Mouse (Mus musculus) midbrain, embryonic 11.5 days (tissue): ENCODE measurements around the gene Plppr4. TPM values are rescaled to one million over a fixed set of nuclear protein-coding genes. Genes with fewer than 3 reads are reported as not detected.
A peak's percentile ranks its signal among the peaks of the same experiment; 100 is the strongest.

ENCODE experiments used
- ATAC-seq: fragments of 200-750 bp; cut with Nextera tagmentation; 2 replicates; pipeline ENCODE4 v1.8.0; 2017; ENCODE audit warnings: moderate TSS enrichment, moderate library complexity; ENCODE audit not compliant: low FRiP score
- DNase-seq: peaks from one replicate; pipeline ENCODE4 v3.0.0; 2015; ENCODE audit warnings: low spot score; ENCODE audit errors: missing footprints
- H3K27ac ChIP-seq: fragments of 300-500 bp; sonication (generic); 2 replicates; pipeline ENCODE4 v1.5.1; 2014; ENCODE audit warnings: low read depth, low read length
- H3K27me3 ChIP-seq: fragments of 300-500 bp; sonication (generic); 2 replicates; pipeline ENCODE4 v1.6.1; 2014; ENCODE audit warnings: mild to moderate bottlenecking, low read length, moderate library complexity, mixed read lengths; ENCODE audit not compliant: control insufficient read depth, insufficient read depth
- H3K36me3 ChIP-seq: fragments of 300-500 bp; sonication (generic); 2 replicates; pipeline ENCODE4 v1.6.1; 2014; ENCODE audit warnings: mild to moderate bottlenecking, low read length, moderate library complexity, mixed read lengths; ENCODE audit not compliant: control insufficient read depth, insufficient read depth
- H3K4me1 ChIP-seq: fragments of 300-500 bp; sonication (generic); 2 replicates; pipeline ENCODE4 v1.6.1; 2014; ENCODE audit warnings: low read length; ENCODE audit not compliant: control insufficient read depth, insufficient read depth
- H3K4me2 ChIP-seq: fragments of 300-500 bp; sonication (generic); 2 replicates; pipeline ENCODE4 v1.6.1; 2014; ENCODE audit warnings: mild to moderate bottlenecking, moderate library complexity
- H3K4me3 ChIP-seq: fragments of 300-500 bp; sonication (generic); 2 replicates; pipeline ENCODE4 v1.5.1; 2014; ENCODE audit warnings: low read depth, low read length
- H3K9ac ChIP-seq: fragments of 300-500 bp; sonication (generic); 2 replicates; pipeline ENCODE4 v1.6.1; 2014; ENCODE audit warnings: low read length
- H3K9me3 ChIP-seq: fragments of 300-500 bp; sonication (generic); 2 replicates; pipeline ENCODE4 v1.6.1; 2016; ENCODE audit warnings: low read length; ENCODE audit not compliant: control insufficient read depth
- WGBS: fragments of 180-500 bp; shearing (Covaris S2); extraction: QIAGEN DNeasy Blood & Tissue Kit; methylation state at CpG from one replicate; pipeline ENCODE4 v1.1.7; 2014; 5-methylcytosine and 5-hydroxymethylcytosine counted together
- microRNA-seq: library from miRNA; unstranded; fragments of <30 nt; microRNA quantifications from one replicate; pipeline ENCODE4, GENCODE M21; 2017
- polyA plus RNA-seq: library from polyadenylated mRNA; unstranded; fragments of >200 nt; fragmentation: Nextera tagmentation; extraction: Ambion mirVana; gene quantifications from 2 replicates; pipeline ENCODE4 v1.2.1, GENCODE M21; 2014

The Plppr4 gene
- polyA plus RNA-seq, 1 experiment from 2014 or later: 0.27 TPM

GRCm38 (mm10) chr3:117307555-117307954 is 53.1 kb downstream of the Plppr4 start:
- no peaks in the 10 kb centered on the region for H3K36me3 ChIP-seq
- ATAC-seq: no peak
- no peak overlapping the region for H3K9ac ChIP-seq
- peak; percentile 41 for DNase-seq
- H3K4me3 ChIP-seq: no peak overlapping the region
- no peaks in the 10 kb centered on the region for H3K27me3 ChIP-seq
- 90% methylated on average over 4 of the region's 4 CpGs for WGBS
- H3K9me3 ChIP-seq: no peaks in the 10 kb centered on the region
- H3K4me2 ChIP-seq: no peak overlapping the region
- H3K4me1 ChIP-seq: no peaks in the 10 kb centered on the region
- no peak overlapping the region for H3K27ac ChIP-seq

GRCm38 (mm10) chr3:117304037-117304436 is 56.6 kb downstream of the Plppr4 start:
- 89% methylated on average over 2 of the region's 2 CpGs for WGBS
- no peak overlapping the region for H3K9ac ChIP-seq
- DNase-seq (no peak), ATAC-seq (no peak)
- H3K27me3 ChIP-seq: no peaks in the 10 kb centered on the region
- no peak overlapping the region for H3K4me3 ChIP-seq
- no peaks in the 10 kb centered on the region for H3K36me3 ChIP-seq
- H3K27ac ChIP-seq: no peak overlapping the region
- H3K4me2 ChIP-seq: no peak overlapping the region
- H3K9me3 ChIP-seq: no peaks in the 10 kb centered on the region
- no peaks in the 10 kb centered on the region for H3K4me1 ChIP-seq

DNA sequence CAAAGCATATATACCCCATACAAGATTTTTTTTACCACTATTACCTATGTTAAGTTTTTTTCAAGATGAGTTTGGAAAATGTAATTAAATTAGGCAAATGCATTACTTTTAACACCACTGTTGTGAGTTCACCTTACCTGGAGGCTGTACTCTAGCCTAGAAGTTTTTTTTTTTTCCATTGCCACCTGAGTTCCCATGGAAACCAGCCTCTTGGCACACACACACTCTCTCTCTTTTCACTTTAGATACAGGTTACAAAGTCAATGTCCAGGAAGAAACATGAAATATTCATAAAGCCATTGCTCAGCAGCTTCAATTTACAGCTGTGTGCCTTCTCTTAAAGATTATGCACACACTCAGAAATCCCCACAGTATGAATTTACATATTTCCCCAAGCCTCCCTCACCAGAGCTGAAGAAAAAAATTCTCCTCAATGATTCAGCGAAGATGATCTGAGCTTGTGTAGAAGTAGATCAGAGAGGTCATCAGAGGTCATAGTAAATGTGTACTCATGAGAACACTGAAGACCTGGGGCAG is 59.9 kb downstream of the Plppr4 start:
- no peak overlapping the region for H3K4me3 ChIP-seq
- no peak overlapping the region for H3K27ac ChIP-seq
- DNase-seq (no peak), ATAC-seq (peak; percentile 52; the same call in 1 of the 2 replicates)
- no peaks in the 10 kb centered on the region for H3K9me3 ChIP-seq
- H3K9ac ChIP-seq: no peak overlapping the region
- no peaks in the 10 kb centered on the region for H3K4me1 ChIP-seq
- H3K4me2 ChIP-seq: no peak overlapping the region
- WGBS: 89% methylated on average over 1 of the region's 1 CpGs
- H3K36me3 ChIP-seq: no peaks in the 10 kb centered on the region
- H3K27me3 ChIP-seq: no peaks in the 10 kb centered on the region

GRCm38 (mm10) chr3:117297735-117298134 is 62.9 kb downstream of the Plppr4 start:
- DNase-seq: peak; percentile 65
- no peaks in the 10 kb centered on the region for H3K36me3 ChIP-seq
- WGBS: 87% methylated on average over 1 of the region's 1 CpGs

DNA sequence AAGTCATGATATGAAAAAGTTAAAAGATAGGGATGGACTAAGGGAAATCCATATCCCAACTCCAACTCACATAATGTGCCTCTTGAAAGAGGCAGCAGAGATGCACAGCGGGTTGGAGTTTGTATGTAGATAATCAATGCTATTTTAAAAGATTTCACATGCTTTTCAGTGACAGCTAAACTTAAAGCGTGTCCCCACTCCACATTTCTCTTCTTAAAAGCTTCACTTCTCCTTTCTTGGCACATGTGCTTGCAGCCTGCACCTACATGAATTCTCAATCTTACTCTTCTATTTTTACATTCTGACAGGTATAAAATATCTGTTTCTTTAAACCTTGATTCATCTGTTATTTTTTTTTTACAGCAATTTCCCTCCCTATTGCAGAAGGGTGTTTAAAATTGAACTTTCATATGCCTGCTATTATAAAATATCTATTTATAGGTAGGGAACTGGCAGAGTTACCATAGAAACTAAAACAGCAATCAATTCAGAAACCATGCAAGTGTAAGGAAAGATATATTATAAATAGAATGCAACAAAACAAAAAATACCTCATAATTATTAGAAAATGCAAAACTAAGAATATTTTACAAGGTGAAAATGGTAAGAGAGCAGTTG is 66.3 kb downstream of the Plppr4 start:
- Histone ChIP-seq H3K4me1 (no peaks in the 10 kb centered on the region), H3K36me3 (no peaks in the 10 kb centered on the region), H3K9ac (no peak overlapping the region), H3K27ac (no peak overlapping the region), H3K27me3 (no peaks in the 10 kb centered on the region), H3K4me2 (no peak overlapping the region), H3K4me3 (no peak overlapping the region), H3K9me3 (no peaks in the 10 kb centered on the region)
- DNase-seq (peak; percentile 33), ATAC-seq (no peak)
- WGBS: 85% methylated on average over 2 of the region's 2 CpGs

More at GRCm38 (mm10) chr3:117297735-117298134, 62.9 kb downstream of the Plppr4 start:
- Histone ChIP-seq H3K4me2 (no peak overlapping the region), H3K9me3 (no peaks in the 10 kb centered on the region), H3K4me3 (no peak overlapping the region), H3K27ac (no peak overlapping the region), H3K4me1 (no peaks in the 10 kb centered on the region), H3K27me3 (no peaks in the 10 kb centered on the region), H3K9ac (no peak overlapping the region)
- ATAC-seq: no peak

Small RNA genes lying within 50 kb of the gene (microRNA-seq; reads per million reads assigned to microRNA genes)
- not detected for gene Gm22408

Other genes starting within 250 kb of the Plppr4 start
- gene Plppr5, start 214.0 kb upstream of the Plppr4 start, polyA plus RNA-seq: 0.10 and 0.51 TPM in 2 replicates